Mouse (Mus musculus): ENCODE results near the gene Pea15a. TPM values are rescaled to one million over a fixed set of nuclear protein-coding genes. Genes with fewer than 3 reads are reported as not detected.
A peak's percentile ranks its signal among the peaks of the same experiment; 100 is the strongest.

The Pea15a gene
- polyA plus RNA-seq, 1 experiment from 2014 or later, result 79.3 TPM

DNA sequence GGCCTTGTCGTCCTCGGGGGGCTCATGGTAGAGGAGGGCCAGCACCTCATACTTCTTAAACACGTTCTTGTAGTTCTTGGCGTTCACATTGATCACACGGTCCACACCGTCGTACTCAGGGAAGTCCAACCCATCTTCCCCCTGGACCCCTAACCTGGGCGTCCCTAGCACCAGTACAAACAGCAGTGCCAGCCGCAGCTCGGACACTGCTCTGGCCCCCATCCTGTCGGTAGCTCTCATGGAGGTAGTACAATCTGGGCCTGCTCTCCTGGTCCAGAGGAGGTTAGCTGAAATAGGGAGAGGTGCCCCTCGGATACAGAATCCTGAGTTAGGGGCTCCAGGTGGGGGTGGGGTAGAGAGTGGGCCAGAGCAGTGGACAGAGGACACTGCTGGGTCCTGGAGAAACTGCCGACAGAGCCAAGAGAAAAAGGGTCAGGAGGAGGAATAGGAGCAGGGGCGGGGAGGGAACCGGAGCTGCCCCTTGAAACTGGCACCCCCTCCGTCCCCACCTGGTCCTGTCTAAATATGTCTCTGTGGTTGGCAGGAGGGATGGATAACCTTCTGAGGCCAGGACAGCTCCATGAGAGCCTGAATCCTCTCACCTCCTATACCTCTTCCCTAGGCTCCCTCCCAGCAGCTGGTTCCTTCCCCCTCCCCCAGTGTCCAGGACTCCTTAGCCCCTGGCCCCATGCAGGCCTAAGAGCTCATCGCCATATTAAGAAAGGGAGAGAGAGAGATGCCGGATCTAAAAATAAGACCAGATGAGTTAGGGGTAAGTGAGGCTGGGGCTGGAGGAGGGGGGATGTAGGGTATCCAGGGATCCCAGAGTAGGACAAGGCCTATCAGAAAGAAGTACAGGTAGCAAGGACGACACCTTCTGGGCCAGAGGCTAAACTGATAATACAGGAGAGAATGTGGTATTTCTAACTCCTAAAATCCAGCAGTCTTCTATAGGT, 13.1 kb upstream of the Pea15a start, which contains the start of gene Casq1:
Gene Casq1, minus strand, starts transcription at position 418 of the 956 bp plus-strand sequence.
- H3K4me2 ChIP-seq, result no peak within 1 kb of the TSS
- no peak for ATAC-seq (ENCODE audit: insufficient number of reproducible peaks, insufficient read depth, low FRiP score, low TSS enrichment, low read depth)
- H3K9ac ChIP-seq, result no peak within 1 kb of the TSS
- no peaks in the 10 kb centered on the region for H3K27me3 ChIP-seq
- peak within 1 kb of the TSS; percentile 95 for H3K27ac ChIP-seq
- no peaks in the 10 kb centered on the region for H3K36me3 ChIP-seq
- WGBS, result 76% methylated on average over 19 of the region's 19 CpGs
- H3K4me1 ChIP-seq, result peaks cover 45% of the 10 kb centered on the region
- no peaks in the 10 kb centered on the region for H3K9me3 ChIP-seq
- H3K4me3 ChIP-seq, result no peak within 1 kb of the TSS

DNA sequence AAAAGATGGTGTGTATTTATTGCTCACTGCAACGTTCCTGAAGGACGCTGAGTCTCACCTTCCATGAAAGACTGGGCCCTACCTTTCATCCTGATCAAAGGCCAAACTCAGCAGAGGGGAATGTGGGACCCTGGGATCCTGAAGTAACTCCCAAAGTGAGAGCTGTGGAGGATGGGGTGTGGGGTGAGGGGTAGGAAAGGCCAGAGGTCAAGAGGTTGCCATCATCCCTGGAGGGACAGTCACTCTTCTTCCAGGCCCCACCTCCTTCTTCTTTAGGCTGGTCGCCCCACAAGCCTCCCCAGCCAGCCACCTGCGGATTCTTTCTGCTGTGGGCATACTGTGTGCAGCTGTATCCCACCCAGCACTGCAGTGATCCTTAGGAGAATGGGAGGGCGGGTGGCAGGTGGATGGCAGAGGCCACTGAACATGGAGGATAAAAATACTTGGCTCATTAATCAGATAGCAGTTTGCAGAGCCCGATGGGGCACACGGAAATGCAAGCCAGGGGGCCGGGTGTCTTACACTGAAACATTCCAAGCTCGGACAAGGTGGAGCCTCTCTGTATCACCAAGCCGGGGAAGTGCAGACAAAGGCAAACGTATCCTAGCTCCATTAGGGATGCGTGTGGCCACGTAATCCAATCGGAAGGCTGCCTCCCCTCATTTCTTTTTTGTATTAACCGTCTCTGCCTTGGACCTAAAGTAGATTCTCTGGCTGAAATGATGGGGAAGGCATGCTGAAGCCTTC, 11.7 kb upstream of the Pea15a start:
- Histone ChIP-seq H3K4me2 (no peak overlapping the region), H3K36me3 (no peaks in the 10 kb centered on the region), H3K9ac (no peak overlapping the region), H3K9me3 (no peaks in the 10 kb centered on the region), H3K4me3 (no peak overlapping the region), H3K4me1 (peaks cover 56% of the 10 kb centered on the region), H3K27me3 (no peaks in the 10 kb centered on the region), H3K27ac (no peak overlapping the region)
- no peak for ATAC-seq (ENCODE audit: insufficient number of reproducible peaks, insufficient read depth, low FRiP score, low TSS enrichment, low read depth)
- 56% methylated on average over 15 of the region's 15 CpGs for WGBS

DNA sequence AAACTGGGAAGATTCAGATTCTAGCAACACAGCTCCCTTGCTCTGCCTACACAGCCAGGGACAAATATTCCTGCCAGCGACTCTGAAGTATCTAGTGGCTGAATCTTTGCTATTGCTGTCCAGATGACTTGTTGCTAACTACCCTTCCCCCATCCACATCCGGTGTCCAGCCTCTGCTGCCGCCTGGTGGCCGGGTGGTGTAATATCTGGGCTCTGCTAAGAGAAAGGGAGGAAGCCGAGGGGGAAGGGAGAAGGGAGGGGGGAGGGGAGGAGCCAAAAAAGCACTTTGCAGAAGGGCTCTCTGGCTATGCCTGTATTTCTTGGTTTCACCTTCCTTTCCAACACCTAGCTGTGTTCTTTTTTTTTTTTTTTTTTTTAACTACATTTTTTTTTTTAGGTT, 10.5 kb upstream of the Pea15a start:
- Histone ChIP-seq H3K27me3 (no peaks in the 10 kb centered on the region), H3K27ac (peak overlapping the region; percentile 71), H3K9me3 (no peaks in the 10 kb centered on the region), H3K4me3 (peak overlapping the region; percentile 20), H3K4me2 (peak overlapping the region; percentile 44), H3K9ac (peak overlapping the region; percentile 37), H3K4me1 (peaks cover 60% of the 10 kb centered on the region), H3K36me3 (no peaks in the 10 kb centered on the region)
- WGBS, result 2% methylated on average over 5 of the region's 5 CpGs
- 0 out of 2 replicates have a peak, but pooled peaks have one; percentile 13 for ATAC-seq (ENCODE audit: insufficient number of reproducible peaks, insufficient read depth, low FRiP score, low TSS enrichment, low read depth)

DNA sequence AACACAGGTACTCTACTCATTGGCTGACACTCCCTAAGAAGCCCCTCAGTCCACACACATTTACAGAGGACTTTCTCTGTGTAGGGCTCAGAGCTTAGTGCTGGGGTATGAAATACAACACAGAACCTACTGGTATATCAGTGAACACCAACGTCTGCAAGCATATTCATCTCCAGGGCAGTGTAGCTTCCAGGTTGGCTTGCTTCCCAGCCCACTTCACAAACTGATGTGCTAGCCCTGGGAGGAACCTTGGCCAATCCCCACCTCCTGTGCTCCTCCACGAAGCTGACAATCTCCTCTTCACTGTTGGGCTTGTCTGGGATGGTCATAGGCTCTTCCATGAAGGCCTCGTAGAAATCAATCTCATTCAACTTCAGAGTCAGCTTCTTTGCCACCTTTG, 8.1 kb upstream of the Pea15a start:
- Histone ChIP-seq H3K9me3 (no peaks in the 10 kb centered on the region), H3K9ac (no peak overlapping the region), H3K27ac (no peak overlapping the region), H3K4me1 (peaks cover 36% of the 10 kb centered on the region), H3K4me2 (no peak overlapping the region), H3K4me3 (no peak overlapping the region), H3K27me3 (no peaks in the 10 kb centered on the region), H3K36me3 (peaks cover under 1% of the 10 kb centered on the region; the same call in 1 of the 2 replicates)
- ATAC-seq (ENCODE audit: insufficient number of reproducible peaks, insufficient read depth, low FRiP score, low TSS enrichment, low read depth), result no peak
- 69% methylated on average over 3 of the region's 3 CpGs for WGBS

DNA sequence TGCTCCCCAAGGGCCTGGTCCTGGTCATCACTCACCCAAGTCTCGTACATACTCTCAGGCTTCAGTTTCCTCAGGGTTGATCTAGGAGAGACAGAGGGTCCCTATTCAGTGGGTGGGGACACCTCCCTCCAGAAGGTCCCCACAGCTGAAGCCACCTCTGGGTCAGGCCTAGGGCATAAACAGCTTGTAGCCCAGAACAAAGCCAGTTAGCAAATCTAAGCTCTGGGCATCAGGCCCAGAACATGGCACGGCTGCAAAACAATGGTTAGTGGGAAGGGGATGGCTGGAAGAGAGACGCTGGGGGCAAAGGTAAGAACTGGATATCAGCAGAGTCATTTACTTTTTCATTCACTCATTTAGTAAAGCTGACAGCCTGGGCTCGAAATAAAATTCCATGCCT, 7.2 kb upstream of the Pea15a start:
- no peak overlapping the region for H3K4me3 ChIP-seq
- peak overlapping the region; percentile 48; the same call in 1 of the 2 replicates for H3K27ac ChIP-seq
- peaks cover 5% of the 10 kb centered on the region; the same call in 1 of the 2 replicates for H3K36me3 ChIP-seq
- no peak overlapping the region for H3K4me2 ChIP-seq
- no peak for ATAC-seq (ENCODE audit: insufficient number of reproducible peaks, insufficient read depth, low FRiP score, low TSS enrichment, low read depth)
- peaks cover 29% of the 10 kb centered on the region for H3K4me1 ChIP-seq
- H3K9me3 ChIP-seq, result no peaks in the 10 kb centered on the region
- 69% methylated on average over 4 of the region's 4 CpGs for WGBS
- H3K9ac ChIP-seq, result 0 out of 2 replicates have a peak overlapping the region, but pooled peaks have one; percentile 16
- H3K27me3 ChIP-seq, result no peaks in the 10 kb centered on the region

DNA sequence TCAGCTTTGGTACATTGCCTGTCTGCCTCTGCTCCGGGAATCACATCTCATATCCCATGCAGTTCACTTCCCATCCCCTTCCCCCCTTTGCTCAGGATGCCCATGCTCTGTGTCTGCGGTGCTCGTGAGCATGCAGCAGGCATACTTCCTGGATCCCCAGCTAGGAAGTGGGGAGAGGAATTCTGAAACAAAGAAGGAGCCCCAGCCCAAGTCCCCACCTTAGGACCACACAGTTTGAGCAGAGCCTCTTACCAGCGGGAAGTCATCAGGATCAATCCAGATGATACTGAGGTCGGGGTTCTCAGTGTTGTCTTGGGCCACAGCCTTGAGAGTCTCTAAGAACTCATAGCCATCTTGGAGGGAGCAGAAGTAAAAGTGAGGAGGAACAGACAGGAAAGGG, 6.2 kb upstream of the Pea15a start:
- Histone ChIP-seq H3K9me3 (no peaks in the 10 kb centered on the region), H3K4me2 (no peak overlapping the region), H3K4me1 (peaks cover 29% of the 10 kb centered on the region), H3K4me3 (no peak overlapping the region), H3K27ac (peak overlapping the region; percentile 48; the same call in 1 of the 2 replicates), H3K9ac (no peak overlapping the region; the same call in 1 of the 2 replicates), H3K36me3 (peaks cover 5% of the 10 kb centered on the region; the same call in 1 of the 2 replicates), H3K27me3 (no peaks in the 10 kb centered on the region)
- WGBS, result 50% methylated on average over 5 of the region's 5 CpGs
- ATAC-seq (ENCODE audit: insufficient number of reproducible peaks, insufficient read depth, low FRiP score, low TSS enrichment, low read depth), result no peak

DNA sequence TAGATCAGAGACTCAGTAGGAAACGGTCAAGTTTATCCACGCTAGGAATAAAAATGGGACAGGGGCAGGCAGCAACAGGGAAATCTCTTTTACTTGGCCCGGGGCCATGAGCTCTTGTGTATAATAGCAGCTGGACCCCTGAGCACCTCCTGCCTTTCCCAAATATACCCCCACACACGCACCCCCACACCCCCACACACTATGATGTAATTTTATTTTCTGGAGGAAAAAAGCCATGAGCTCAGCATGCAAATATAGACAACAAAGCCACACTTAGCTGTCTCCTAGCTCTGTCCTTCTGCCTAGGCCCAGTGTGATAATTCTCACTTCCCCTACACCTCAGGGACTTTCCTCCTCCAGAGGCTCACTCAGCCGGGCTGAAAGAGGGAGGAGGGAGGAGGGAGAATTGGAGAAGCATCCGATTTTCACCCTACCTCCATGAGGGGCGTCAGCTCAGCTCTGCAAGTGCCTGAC, 544 bp upstream of the Pea15a start:
- Histone ChIP-seq H3K4me3 (peak overlapping the region; percentile 70), H3K36me3 (peaks cover 5% of the 10 kb centered on the region), H3K27ac (peak overlapping the region; percentile 81; the same call in 1 of the 2 replicates), H3K4me1 (peaks cover 52% of the 10 kb centered on the region), H3K4me2 (peak overlapping the region; percentile 82), H3K27me3 (no peaks in the 10 kb centered on the region), H3K9ac (peak overlapping the region; percentile 90), H3K9me3 (no peaks in the 10 kb centered on the region)
- no peak for ATAC-seq (ENCODE audit: insufficient number of reproducible peaks, insufficient read depth, low FRiP score, low TSS enrichment, low read depth)
- 27% methylated on average over 7 of the region's 7 CpGs for WGBS

DNA sequence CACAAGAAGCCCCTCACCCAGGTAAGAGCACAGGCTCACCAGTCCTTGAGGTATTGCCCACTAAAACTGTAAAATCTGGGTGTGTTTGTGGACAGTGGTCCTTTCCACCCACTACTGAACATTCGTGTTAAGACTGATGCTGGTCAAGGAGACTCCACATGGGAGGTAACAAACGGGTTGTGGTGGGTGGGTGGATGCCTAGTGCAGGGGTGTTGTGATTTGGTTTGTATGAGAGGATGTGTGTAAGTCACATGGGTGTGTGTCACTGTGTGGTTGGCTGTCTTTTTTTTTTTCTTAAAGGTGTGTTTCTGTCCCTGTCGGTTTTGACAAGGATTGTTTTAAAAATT, 890 bp downstream of the Pea15a start:
- Histone ChIP-seq H3K36me3 (peaks cover 8% of the 10 kb centered on the region), H3K27ac (peak overlapping the region; percentile 81), H3K9ac (peak overlapping the region; percentile 90), H3K27me3 (no peaks in the 10 kb centered on the region), H3K4me3 (peak overlapping the region; percentile 70), H3K9me3 (no peaks in the 10 kb centered on the region), H3K4me2 (peak overlapping the region; percentile 82), H3K4me1 (peaks cover 65% of the 10 kb centered on the region)
- WGBS, result 12% methylated on average over 3 of the region's 3 CpGs
- ATAC-seq (ENCODE audit: insufficient number of reproducible peaks, insufficient read depth, low FRiP score, low TSS enrichment, low read depth), result no peak

DNA sequence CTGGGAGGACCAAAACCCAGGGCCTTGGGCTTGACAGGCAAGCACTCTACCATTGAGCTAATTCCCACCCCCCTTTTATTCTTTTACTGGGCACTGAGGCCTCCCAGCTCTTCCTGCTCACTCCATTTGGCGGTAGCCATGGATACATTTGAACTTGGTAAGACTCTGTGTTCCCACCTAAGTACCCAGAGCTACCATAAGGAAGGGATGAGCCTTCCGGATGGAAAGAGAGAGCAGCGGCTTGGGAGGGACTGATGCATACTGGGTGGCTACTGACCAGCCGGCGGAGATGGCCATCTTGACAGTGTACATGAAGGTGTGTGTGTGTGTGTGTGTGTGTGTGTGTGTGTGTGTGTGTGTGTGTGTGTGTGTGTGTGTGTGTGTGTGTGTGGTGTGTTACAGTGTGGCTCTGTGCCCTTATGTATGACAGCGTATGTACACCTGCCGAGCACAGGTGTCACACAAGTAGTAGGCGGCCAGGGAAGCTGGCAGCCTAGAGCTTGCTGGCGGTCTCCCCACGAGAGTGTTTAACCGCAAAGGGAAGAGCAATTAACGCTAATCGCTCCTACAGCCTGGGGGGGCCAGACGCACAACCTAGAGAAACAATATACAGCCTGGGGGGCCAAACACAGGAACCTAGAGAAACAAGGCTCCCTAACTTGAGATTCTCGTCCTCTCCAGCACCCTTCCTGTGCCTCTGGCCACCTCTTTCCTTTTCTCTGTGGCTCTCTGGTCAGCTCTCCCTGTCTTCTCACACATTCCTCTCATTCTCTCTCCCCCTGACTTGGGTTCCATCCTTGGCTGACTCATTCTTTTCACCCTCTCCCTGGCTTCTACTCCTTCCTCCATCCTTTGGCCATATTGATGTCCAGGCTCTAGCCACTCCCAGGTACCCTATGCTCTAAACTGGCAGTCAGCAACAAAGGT, 1.5 kb downstream of the Pea15a start:
- ATAC-seq (ENCODE audit: insufficient number of reproducible peaks, insufficient read depth, low FRiP score, low TSS enrichment, low read depth), result no peak
- WGBS, result 36% methylated on average over 15 of the region's 15 CpGs

DNA sequence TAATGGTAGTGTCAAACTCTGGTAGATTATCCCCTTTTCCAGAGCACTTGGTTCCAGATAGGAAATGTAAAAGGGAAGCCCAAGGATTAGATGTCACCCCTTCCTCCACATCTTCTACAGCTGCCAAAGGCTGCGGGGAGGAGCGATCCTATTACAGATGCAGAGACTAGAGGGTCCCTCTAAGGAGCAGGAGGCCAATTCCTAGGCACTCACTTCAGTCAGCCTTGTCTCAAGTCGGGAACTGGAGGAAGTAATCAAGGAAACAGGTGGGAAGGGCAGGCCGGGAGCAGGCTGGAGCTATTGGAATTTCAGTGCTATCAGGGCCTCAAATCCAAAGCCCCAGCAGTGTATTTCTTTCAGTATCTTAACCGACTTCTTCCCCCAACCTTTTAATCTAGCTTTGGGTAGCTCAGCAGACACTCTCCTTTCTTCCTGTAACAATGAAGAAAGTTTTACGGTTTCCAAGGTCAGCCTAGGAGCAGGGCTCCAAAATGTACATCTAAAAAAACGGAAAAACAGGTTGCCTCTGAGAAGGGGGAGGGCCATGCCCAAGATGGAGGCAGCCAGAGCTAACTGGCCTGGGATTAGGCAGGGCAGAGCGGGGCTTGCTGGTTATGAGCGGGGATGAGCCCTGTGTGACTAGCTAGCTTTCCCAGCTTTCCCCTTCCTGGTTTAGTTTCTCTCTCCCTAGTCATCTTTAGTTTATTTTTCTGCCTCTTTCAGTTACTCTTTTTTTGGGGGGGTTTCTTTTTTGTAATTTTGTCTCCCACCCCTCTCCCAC, 2.4 kb downstream of the Pea15a start:
- Histone ChIP-seq H3K9me3 (no peaks in the 10 kb centered on the region), H3K36me3 (peaks cover 17% of the 10 kb centered on the region), H3K27ac (peak overlapping the region; percentile 80), H3K9ac (peak overlapping the region; percentile 6; the same call in 1 of the 2 replicates), H3K4me3 (no peak overlapping the region), H3K27me3 (no peaks in the 10 kb centered on the region), H3K4me2 (peak overlapping the region; percentile 33), H3K4me1 (peaks cover 74% of the 10 kb centered on the region)
- 22% methylated on average over 9 of the region's 9 CpGs for WGBS
- ATAC-seq (ENCODE audit: insufficient number of reproducible peaks, insufficient read depth, low FRiP score, low TSS enrichment, low read depth), result no peak

More for the DNA sequence above, 1.5 kb downstream of the Pea15a start:
- H3K4me2 ChIP-seq, result peak overlapping the region; percentile 82
- peak overlapping the region; percentile 90 for H3K9ac ChIP-seq
- H3K4me3 ChIP-seq, result peak overlapping the region; percentile 70
- H3K36me3 ChIP-seq, result peaks cover 13% of the 10 kb centered on the region
- no peaks in the 10 kb centered on the region for H3K27me3 ChIP-seq
- peaks cover 70% of the 10 kb centered on the region for H3K4me1 ChIP-seq
- peak overlapping the region; percentile 80 for H3K27ac ChIP-seq
- no peaks in the 10 kb centered on the region for H3K9me3 ChIP-seq
